Mouse (Mus musculus): ENCODE data around the gene Psma1. TPM values are rescaled to one million over a fixed set of nuclear protein-coding genes. Genes with fewer than 3 reads are reported as not detected.

The Psma1 gene
- total RNA-seq, 2 experiments from 2014 or later: 163 to 180 TPM

- DNase-seq: no peak
Measured at GRCm38 (mm10) chr7:114275372-114276004, 430 bp downstream of the Psma1 start.

GRCm38 (mm10) chr7:114268446-114268845, 7.5 kb downstream of the Psma1 start:
- DNase-seq: no peak

- peak; percentile 95 to 98 for DNase-seq
Measured at GRCm38 (mm10) chr7:114253885-114254833, 21.8 kb downstream of the Psma1 start, which contains the start of gene Copb1. Gene Copb1, minus strand, starts transcription at chr7:114254711.

GRCm38 (mm10) chr7:114251684-114252083, 24.2 kb downstream of the Psma1 start:
- DNase-seq: no peak

- no peak for DNase-seq
Measured at GRCm38 (mm10) chr7:114233980-114234379, 41.9 kb downstream of the Psma1 start.

GRCm38 (mm10) chr7:114232982-114233381, 42.9 kb downstream of the Psma1 start:
- DNase-seq: no peak

- DNase-seq: no peak
Measured at GRCm38 (mm10) chr7:114231857-114232256, 44.1 kb downstream of the Psma1 start.

GRCm38 (mm10) chr7:114226521-114226920, 49.4 kb downstream of the Psma1 start:
- no peak for DNase-seq

- DNase-seq: no peak
Measured at GRCm38 (mm10) chr7:114220433-114220832, 55.5 kb downstream of the Psma1 start.

GRCm38 (mm10) chr7:114216908-114217307, 59.0 kb downstream of the Psma1 start:
- DNase-seq: no peak

Other genes starting within 250 kb of the Psma1 start
- gene Rras2, start 158.3 kb downstream of the Psma1 start, total RNA-seq (2021): 10 to 100 TPM; 27.5 to 39.3 TPM
- gene Copb1, start 21.4 kb downstream of the Psma1 start, total RNA-seq (2021): 100 to 1,000 TPM; 134 to 135 TPM
- 10 to 100 TPM; 40.6 to 45.9 TPM for gene Pde3b, start 139.2 kb upstream of the Psma1 start, total RNA-seq (2021)

Data from adrenal gland, postnatal 36 days (tissue).